Mouse (Mus musculus) MEL (cell line): ENCODE measurements at regions not wholly inside any gene's neighbourhood (a gene's known extent, or its start where the extent isn't known, plus 50 kb on each side); places are given as distances from the start of the nearest gene placed in this dataset.

Source experiments
- DNase-seq: peaks from one replicate; pipeline ENCODE4 v3.0.0; 2011; ENCODE audit warnings: low read depth, low spot score
- H3K27ac ChIP-seq: 2 replicates; pipeline ENCODE4 v1.5.1; 2012; ENCODE audit warnings: low read depth, mild to moderate bottlenecking, control low read depth, low read length, moderate library complexity; ENCODE audit not compliant: control insufficient read depth
- H3K27me3 ChIP-seq, 2 experiments: fragments of 150-350 bp in 1 of 2; sonication (generic) in 1 of 2; 2 replicates each; pipeline ENCODE4 v1.6.1; 2012; ENCODE audit warnings: low read length in 2 of 2, mild to moderate bottlenecking in 2 of 2, improper control_type of control experiment in 1 of 2, moderate library complexity in 1 of 2; ENCODE audit not compliant: insufficient read depth in 2 of 2, control insufficient read depth in 1 of 2
- H3K36me3 ChIP-seq, 2 experiments: 2 replicates each; pipeline ENCODE4 v1.6.1; 2012 to 2014; ENCODE audit warnings: low read length in 2 of 2, improper control_type of control experiment in 1 of 2, inconsistent platforms in 1 of 2, mild to moderate bottlenecking in 1 of 2; ENCODE audit not compliant: insufficient read depth in 2 of 2, control insufficient read depth in 1 of 2
- H3K4me1 ChIP-seq, 2 experiments: fragments of 150-350 bp in 1 of 2; sonication (generic) in 1 of 2; 2 replicates each; pipeline ENCODE4 v1.6.1; 2012; ENCODE audit warnings: low read length in 2 of 2, improper control_type of control experiment in 1 of 2, mild to moderate bottlenecking in 1 of 2; ENCODE audit not compliant: insufficient read depth in 2 of 2, control insufficient read depth in 1 of 2
- H3K4me3 ChIP-seq, 2 experiments: fragments of 150-350 bp in 1 of 2; sonication (generic) in 1 of 2; 2 replicates each; pipeline ENCODE4 v1.5.1; 2012; ENCODE audit warnings: low read depth in 2 of 2, low read length in 2 of 2, mild to moderate bottlenecking in 2 of 2, moderate library complexity in 2 of 2, control low read depth in 1 of 2, improper control_type of control experiment in 1 of 2; ENCODE audit not compliant: control insufficient read depth in 1 of 2, insufficient read depth in 1 of 2
- H3K79me2 ChIP-seq: 2 replicates; pipeline ENCODE4 v1.6.1; 2012; ENCODE audit warnings: mild to moderate bottlenecking, low read length, moderate library complexity; ENCODE audit not compliant: control insufficient read depth, poor library complexity, insufficient read depth
- H3K9ac ChIP-seq: 2 replicates; pipeline ENCODE4 v1.6.1; 2012; ENCODE audit warnings: low read depth, mild to moderate bottlenecking, control low read depth, low read length, moderate library complexity; ENCODE audit not compliant: control insufficient read depth, poor library complexity, severe bottlenecking
- H3K9me3 ChIP-seq: fragments of 150-350 bp; sonication (generic); replicated peaks from 2 replicates; pipeline ENCODE4 v1.6.1; 2012; ENCODE audit warnings: mild to moderate bottlenecking, low read length, improper control_type of control experiment, moderate library complexity; ENCODE audit not compliant: insufficient read depth
- CHD2 ChIP-seq: IDR thresholded peaks from 2 replicates; pipeline ENCODE4 v1.6.1; 2011; ENCODE audit warnings: low read length, improper control_type of control experiment
- ETS1 ChIP-seq: IDR thresholded peaks from 2 replicates; pipeline ENCODE4 v1.6.1; 2012; ENCODE audit warnings: low read depth, mild to moderate bottlenecking, inconsistent platforms, low read length, improper control_type of control experiment, moderate library complexity
- GABPA ChIP-seq: IDR thresholded peaks from 2 replicates; pipeline ENCODE4 v1.6.1; 2012; ENCODE audit warnings: low read depth, mild to moderate bottlenecking, inconsistent platforms, low read length, improper control_type of control experiment, moderate library complexity
- GATA1 ChIP-seq: IDR thresholded peaks from 2 replicates; pipeline ENCODE4 v1.6.1; 2011; ENCODE audit warnings: low read depth, low read length, improper control_type of control experiment
- KAT2A ChIP-seq: conservative IDR thresholded peaks from 2 replicates; pipeline ENCODE4 v1.6.1; 2012; ENCODE audit warnings: low read depth, low read length, improper control_type of control experiment, inconsistent platforms
- MAX ChIP-seq: IDR thresholded peaks from 2 replicates; pipeline ENCODE4 v1.6.1; 2011; ENCODE audit warnings: low read length, improper control_type of control experiment
- MXI1 ChIP-seq: IDR thresholded peaks from 2 replicates; pipeline ENCODE4 v1.6.1; 2011; ENCODE audit warnings: mild to moderate bottlenecking, low read depth, low read length, improper control_type of control experiment
- MYB ChIP-seq: IDR thresholded peaks from 2 replicates; pipeline ENCODE4 v1.6.1; 2011; ENCODE audit warnings: mild to moderate bottlenecking, low read depth, low read length, improper control_type of control experiment
- MYC ChIP-seq: IDR thresholded peaks from 2 replicates; pipeline ENCODE4 v1.6.1; 2011; ENCODE audit warnings: low read depth, mild to moderate bottlenecking, low read length, improper control_type of control experiment, moderate library complexity
- NRF1 ChIP-seq: IDR thresholded peaks from 2 replicates; pipeline ENCODE4 v1.6.1; 2014; ENCODE audit warnings: low read depth, mild to moderate bottlenecking, inconsistent platforms, low read length, improper control_type of control experiment, moderate library complexity; ENCODE audit not compliant: poor library complexity, insufficient read depth, severe bottlenecking
- POLR2A ChIP-seq, 2 experiments: IDR thresholded peaks; 2 replicates each; pipeline ENCODE4 v1.6.1; 2011 to 2012; ENCODE audit warnings: low read length in 2 of 2, mild to moderate bottlenecking in 2 of 2, control low read depth in 1 of 2, improper control_type of control experiment in 1 of 2, low read depth in 1 of 2, moderate library complexity in 1 of 2; ENCODE audit not compliant: control insufficient read depth in 1 of 2, insufficient read depth in 1 of 2, poor library complexity in 1 of 2
- POLR2AphosphoS2 ChIP-seq: IDR thresholded peaks from 2 replicates; pipeline ENCODE4 v1.6.1; 2011; ENCODE audit warnings: low read length, improper control_type of control experiment
- RAD21 ChIP-seq: IDR thresholded peaks from 2 replicates; pipeline ENCODE4 v1.6.1; 2011; ENCODE audit warnings: mild to moderate bottlenecking, low read depth, low read length, improper control_type of control experiment
- TAL1 ChIP-seq: IDR thresholded peaks from 2 replicates; pipeline ENCODE4 v1.6.1; 2012; ENCODE audit warnings: mild to moderate bottlenecking, inconsistent platforms, low read length, moderate library complexity, mixed read lengths
- TBP ChIP-seq: IDR thresholded peaks from 2 replicates; pipeline ENCODE4 v1.8.0; 2011; ENCODE audit warnings: low read depth, low read length, improper control_type of control experiment
- UBTF ChIP-seq: IDR thresholded peaks from 2 replicates; pipeline ENCODE4 v1.6.1; 2012; ENCODE audit warnings: low read depth, mild to moderate bottlenecking, inconsistent platforms, low read length, improper control_type of control experiment, moderate library complexity, borderline replicate concordance; ENCODE audit not compliant: insufficient read depth
- USF2 ChIP-seq, 2 experiments: IDR thresholded peaks; 2 replicates each; pipeline ENCODE4 v1.6.1; 2011 to 2012; ENCODE audit warnings: improper control_type of control experiment in 2 of 2, low read length in 2 of 2, borderline replicate concordance in 1 of 2, inconsistent platforms in 1 of 2, low read depth in 1 of 2, mild to moderate bottlenecking in 1 of 2; ENCODE audit not compliant: insufficient read depth in 1 of 2

- H3K4me1 ChIP-seq: no peaks in the 10 kb centered on the region
- no peaks in the 10 kb centered on the region for H3K79me2 ChIP-seq
- no peak for DNase-seq
- TF ChIP-seq POLR2AphosphoS2 (no peak), CHD2 (no peak)
- no peak overlapping the region for H3K27ac ChIP-seq
- no peak overlapping the region for H3K4me3 ChIP-seq
- H3K9ac ChIP-seq: no peak overlapping the region
- H3K27me3 ChIP-seq: no peaks in the 10 kb centered on the region
- H3K9me3 ChIP-seq: no peaks in the 10 kb centered on the region
- no peaks in the 10 kb centered on the region for H3K36me3 ChIP-seq
Observed at GRCm38 (mm10) chr10:27843010-27843409, 223.5 kb upstream of the Lama2 start.

- no peak overlapping the region for H3K4me3 ChIP-seq
- no peaks in the 10 kb centered on the region for H3K4me1 ChIP-seq
Observed at GRCm38 (mm10) chr10:27863625-27864024, 211.0 kb upstream of the Ptprk start.

GRCm38 (mm10) chr10:27880867-27881266 is 193.8 kb upstream of the Ptprk start:
- Histone ChIP-seq H3K4me1 (no peaks in the 10 kb centered on the region), H3K9ac (no peak overlapping the region), H3K36me3 (no peaks in the 10 kb centered on the region), H3K4me3 (no peak overlapping the region), H3K79me2 (no peaks in the 10 kb centered on the region), H3K27me3 (no peaks in the 10 kb centered on the region), H3K27ac (no peak overlapping the region), H3K9me3 (no peaks in the 10 kb centered on the region)
- no peak for DNase-seq
- TF ChIP-seq GATA1 (no peak), MXI1 (no peak), GABPA (no peak), TBP (no peak), MYC (no peak), NRF1 (no peak), KAT2A (no peak), USF2 (IDR thresholded peaks at IDR 0.05; ENCODE audit: borderline replicate concordance in 1 of 2, insufficient read depth in 1 of 2, low read depth in 1 of 2, low read length in 2 of 2) (no peak), MAX (no peak), MYB (no peak), POLR2AphosphoS2 (no peak), RAD21 (no peak)

More at GRCm38 (mm10) chr10:27863625-27864024, 211.0 kb upstream of the Ptprk start:
- Histone ChIP-seq H3K27me3 (no peaks in the 10 kb centered on the region), H3K9me3 (no peaks in the 10 kb centered on the region), H3K27ac (no peak overlapping the region), H3K79me2 (no peaks in the 10 kb centered on the region), H3K9ac (no peak overlapping the region), H3K36me3 (no peaks in the 10 kb centered on the region)
- DNase-seq: no peak
- no peak for TF ChIP-seq CHD2
- no peak for TF ChIP-seq ETS1
- no peak for TF ChIP-seq MXI1
- TF ChIP-seq POLR2A (IDR thresholded peaks at IDR 0.05; ENCODE audit: control insufficient read depth in 1 of 2, insufficient read depth in 1 of 2, low read depth in 1 of 2, low read length in 2 of 2, poor library complexity in 1 of 2): no peak
- TF ChIP-seq GATA1: no peak
- TF ChIP-seq UBTF: no peak
- TF ChIP-seq TAL1: no peak
